Mouse (Mus musculus) stomach, embryonic 14.5 days (tissue): ENCODE measurements around the gene Myo1c. TPM values are rescaled to one million over a fixed set of nuclear protein-coding genes. Genes with fewer than 3 reads are reported as not detected.

Experiments used
- ATAC-seq: fragments of 200-750 bp; cut with Nextera tagmentation; 2 replicates; pipeline ENCODE4 v1.8.0; 2017; ENCODE audit warnings: low read depth, moderate TSS enrichment; ENCODE audit not compliant: insufficient number of reproducible peaks, insufficient read depth, low FRiP score
- H3K27ac ChIP-seq: fragments of 300-500 bp; sonication (generic); 2 replicates; pipeline ENCODE4 v1.5.1; 2014; ENCODE audit warnings: mild to moderate bottlenecking, low read length, moderate library complexity, mixed read lengths
- H3K27me3 ChIP-seq: fragments of 300-500 bp; sonication (generic); 2 replicates; pipeline ENCODE4 v1.6.1; 2014; ENCODE audit warnings: low read length, control low read depth, mixed read lengths; ENCODE audit not compliant: control insufficient read depth, insufficient read depth
- H3K36me3 ChIP-seq: fragments of 300-500 bp; sonication (generic); 2 replicates; pipeline ENCODE4 v1.6.1; 2014; ENCODE audit warnings: mild to moderate bottlenecking, control low read depth, low read length, moderate library complexity, mixed read lengths; ENCODE audit not compliant: control insufficient read depth, insufficient read depth
- H3K4me1 ChIP-seq: fragments of 300-500 bp; sonication (generic); 2 replicates; pipeline ENCODE4 v1.6.1; 2014; ENCODE audit warnings: low read length, control low read depth, mixed read lengths; ENCODE audit not compliant: control insufficient read depth, insufficient read depth
- H3K4me2 ChIP-seq: fragments of 300-500 bp; sonication (generic); replicated peaks from 2 replicates; pipeline ENCODE4 v1.6.1; 2014; ENCODE audit warnings: low read depth, low read length, control low read depth
- H3K4me3 ChIP-seq: fragments of 300-500 bp; sonication (generic); 2 replicates; pipeline ENCODE4 v1.5.1; 2014; ENCODE audit warnings: low read depth, low read length, control low read depth
- H3K9ac ChIP-seq: fragments of 300-500 bp; sonication (generic); replicated peaks from 2 replicates; pipeline ENCODE4 v1.6.1; 2014; ENCODE audit warnings: low read depth, mild to moderate bottlenecking, control low read depth, low read length, moderate library complexity, mixed read lengths
- H3K9me3 ChIP-seq: fragments of 300-500 bp; sonication (generic); 2 replicates; pipeline ENCODE4 v1.6.1; 2016; ENCODE audit warnings: low read depth, low read length, control low read depth; ENCODE audit not compliant: control insufficient read depth
- WGBS: fragments of 180-500 bp; shearing (Covaris S2); extraction: QIAGEN DNeasy Blood & Tissue Kit; methylation state at CpG from one replicate; pipeline ENCODE4 v1.1.7; 2014; 5-methylcytosine and 5-hydroxymethylcytosine counted together
- polyA plus RNA-seq: library from polyadenylated mRNA; unstranded; fragments of >200 nt; fragmentation: Nextera tagmentation; extraction: Ambion mirVana; gene quantifications from 2 replicates; pipeline ENCODE4 v1.2.1, GENCODE M21; 2014

The Myo1c gene
- polyA plus RNA-seq, 1 experiment from 2014 or later: 31.2 TPM

GRCm38 (mm10) chr11:75669176-75669852 lies 19.0 kb downstream of the Myo1c start:
- Histone ChIP-seq H3K9me3 (no peaks in the 10 kb centered on the region), H3K4me1 (no peaks in the 10 kb centered on the region), H3K36me3 (peaks cover 79% of the 10 kb centered on the region), H3K27me3 (no peaks in the 10 kb centered on the region), H3K9ac (no peak overlapping the region), H3K27ac (no peak overlapping the region), H3K4me3 (no peak overlapping the region), H3K4me2 (no peak overlapping the region)
- no peak for ATAC-seq
- 88% methylated on average over 11 of the region's 11 CpGs for WGBS

- Histone ChIP-seq H3K4me1 (no peaks in the 10 kb centered on the region), H3K4me3 (no peak overlapping the region), H3K36me3 (peaks cover 79% of the 10 kb centered on the region), H3K9ac (no peak overlapping the region), H3K27ac (no peak overlapping the region), H3K27me3 (no peaks in the 10 kb centered on the region), H3K9me3 (no peaks in the 10 kb centered on the region), H3K4me2 (no peak overlapping the region)
- ATAC-seq: no peak
- WGBS: 86% methylated on average over 12 of the region's 12 CpGs
Measured at GRCm38 (mm10) chr11:75669853-75670200, 19.5 kb downstream of the Myo1c start.

GRCm38 (mm10) chr11:75671426-75672180 lies 21.3 kb downstream of the Myo1c start:
- Histone ChIP-seq H3K9me3 (no peaks in the 10 kb centered on the region), H3K27ac (no peak overlapping the region), H3K27me3 (no peaks in the 10 kb centered on the region), H3K9ac (no peak overlapping the region), H3K4me3 (no peak overlapping the region), H3K4me2 (no peak overlapping the region), H3K4me1 (no peaks in the 10 kb centered on the region), H3K36me3 (peaks cover 62% of the 10 kb centered on the region)
- 85% methylated on average over 22 of the region's 22 CpGs for WGBS
- ATAC-seq: no peak

GRCm38 (mm10) chr11:75673411-75673810 lies 23.1 kb downstream of the Myo1c start:
- H3K36me3 ChIP-seq: peaks cover 52% of the 10 kb centered on the region
- no peak overlapping the region for H3K4me3 ChIP-seq
- H3K27me3 ChIP-seq: no peaks in the 10 kb centered on the region
- no peak overlapping the region for H3K9ac ChIP-seq
- whole genome bisulfite sequencing: 87% methylated on average over 5 of the region's 5 CpGs
- no peak overlapping the region for H3K27ac ChIP-seq
- no peak for ATAC-seq
- no peaks in the 10 kb centered on the region for H3K4me1 ChIP-seq
- H3K9me3 ChIP-seq: no peaks in the 10 kb centered on the region
- H3K4me2 ChIP-seq: no peak overlapping the region

- H3K9me3 ChIP-seq: no peaks in the 10 kb centered on the region
- ATAC-seq: no peak
- no peak overlapping the region for H3K4me2 ChIP-seq
- no peak overlapping the region for H3K27ac ChIP-seq
- H3K27me3 ChIP-seq: no peaks in the 10 kb centered on the region
- no peak overlapping the region for H3K9ac ChIP-seq
- no peaks in the 10 kb centered on the region for H3K4me1 ChIP-seq
- peaks cover 38% of the 10 kb centered on the region for H3K36me3 ChIP-seq
- WGBS: 82% methylated on average over 3 of the region's 3 CpGs
- H3K4me3 ChIP-seq: no peak overlapping the region
Measured at GRCm38 (mm10) chr11:75674875-75675274, 24.6 kb downstream of the Myo1c start.

GRCm38 (mm10) chr11:75677881-75678746 lies 27.8 kb downstream of the Myo1c start:
- no peak for ATAC-seq
- Histone ChIP-seq H3K4me2 (peak overlapping the region; percentile 57), H3K9ac (no peak overlapping the region), H3K4me1 (peaks cover 7% of the 10 kb centered on the region), H3K36me3 (peaks cover 6% of the 10 kb centered on the region; the same call in 1 of the 2 replicates), H3K9me3 (no peaks in the 10 kb centered on the region), H3K27ac (no peak overlapping the region; the same call in 1 of the 2 replicates), H3K4me3 (peak overlapping the region; percentile 94), H3K27me3 (no peaks in the 10 kb centered on the region)
- WGBS: 88% methylated on average over 3 of the region's 3 CpGs

- Histone ChIP-seq H3K4me3 (peak within 1 kb of the TSS; percentile 94), H3K36me3 (no peaks in the 10 kb centered on the region; the same call in 1 of the 2 replicates), H3K9me3 (no peaks in the 10 kb centered on the region), H3K4me1 (peaks cover 7% of the 10 kb centered on the region), H3K27ac (peak within 1 kb of the TSS; percentile 90), H3K4me2 (peak within 1 kb of the TSS; percentile 73), H3K27me3 (no peaks in the 10 kb centered on the region), H3K9ac (peak within 1 kb of the TSS; percentile 87)
- 0% methylated on average over 55 of the region's 55 CpGs for WGBS
- ATAC-seq: peak; percentile 97
Measured at GRCm38 (mm10) chr11:75678747-75679438, 28.6 kb downstream of the Myo1c start, which contains the start of gene Crk. Gene Crk, plus strand, starts transcription at chr11:75679259.
